In genomic region chr13:46423805-46424204, GRCm38 (mm10) we compare ENCODE assay signal across 17 mouse cellular contexts. TPM values are rescaled to one million over a fixed set of nuclear protein-coding genes. Genes with fewer than 3 reads are reported as not detected.
"Had no signal": no experiment of that assay in that cellular context is flagged by ENCODE, and none has a peak within 500 bp of the region (broad histone marks: within the 10 kb centered on the region; RNA-seq: fewer than 3 reads in every experiment).

No protein-coding gene starts in this region.

- DNase-seq: kidney, postnatal 36 days; lung, adult 2 months; lung, postnatal 36 days; midbrain, embryonic 14.5 days; retina, postnatal 1 day; right cerebral cortex, postnatal 14 days; thymus, adult 2 months; thymus, postnatal 25 days had no signal

- H3K4me2 ChIP-seq: liver, embryonic 11.5 days; liver, embryonic 15.5 days; neural tube, embryonic 13.5 days; stomach, embryonic 15.5 days had no signal

- H3K36me3 ChIP-seq: limb, embryonic 10.5 days; liver, embryonic 15.5 days; stomach, embryonic 15.5 days had no signal

- H3K4me1 ChIP-seq: liver, embryonic 15.5 days; stomach, embryonic 15.5 days had no signal

- H3K27me3 ChIP-seq: neural tube, embryonic 13.5 days had no signal

- ATAC-seq: lung, postnatal 0 days had no signal

- H3K9ac ChIP-seq: liver, embryonic 15.5 days; neural tube, embryonic 13.5 days; stomach, embryonic 15.5 days had no signal

- H3K4me3 ChIP-seq: limb, embryonic 10.5 days; liver, embryonic 15.5 days; neural tube, embryonic 13.5 days; stomach, embryonic 15.5 days had no signal

- H3K27ac ChIP-seq: kidney, postnatal 0 days; limb, embryonic 10.5 days; liver, embryonic 15.5 days; neural tube, embryonic 13.5 days; stomach, embryonic 15.5 days had no signal

- H3K9me3 ChIP-seq: limb, embryonic 10.5 days; liver, embryonic 15.5 days; neural tube, embryonic 13.5 days; stomach, embryonic 15.5 days had no signal

RNA-seq across cellular contexts. Expression of gene Rbm24, which starts 5.6 kb away (rescaled TPM):
- total RNA-seq: megakaryocyte progenitor cell, adult 5-6 weeks; monocyte, adult 5-6 weeks had no signal
